Mouse (Mus musculus) frontal cortex, adult 2 months (tissue): ENCODE results near the gene Gm5134. TPM values are rescaled to one million over a fixed set of nuclear protein-coding genes. Genes with fewer than 3 reads are reported as not detected.

ENCODE experiments used
- DNase-seq, 2 experiments: peaks; one replicate each; pipeline ENCODE4 v3.0.0; 2022; ENCODE audit warnings: low spot score in 1 of 2; ENCODE audit errors: extremely low spot score in 1 of 2
- polyA plus RNA-seq: library from polyadenylated mRNA; depleted of rRNA; stranded (reverse); fragments of >200 nt; gene quantifications from 2 replicates; pipeline ENCODE4 v1.2.3, GENCODE M21; 2012

Gm5134 gene
- polyA plus RNA-seq, 1 experiment: 0.36 TPM

DNA sequence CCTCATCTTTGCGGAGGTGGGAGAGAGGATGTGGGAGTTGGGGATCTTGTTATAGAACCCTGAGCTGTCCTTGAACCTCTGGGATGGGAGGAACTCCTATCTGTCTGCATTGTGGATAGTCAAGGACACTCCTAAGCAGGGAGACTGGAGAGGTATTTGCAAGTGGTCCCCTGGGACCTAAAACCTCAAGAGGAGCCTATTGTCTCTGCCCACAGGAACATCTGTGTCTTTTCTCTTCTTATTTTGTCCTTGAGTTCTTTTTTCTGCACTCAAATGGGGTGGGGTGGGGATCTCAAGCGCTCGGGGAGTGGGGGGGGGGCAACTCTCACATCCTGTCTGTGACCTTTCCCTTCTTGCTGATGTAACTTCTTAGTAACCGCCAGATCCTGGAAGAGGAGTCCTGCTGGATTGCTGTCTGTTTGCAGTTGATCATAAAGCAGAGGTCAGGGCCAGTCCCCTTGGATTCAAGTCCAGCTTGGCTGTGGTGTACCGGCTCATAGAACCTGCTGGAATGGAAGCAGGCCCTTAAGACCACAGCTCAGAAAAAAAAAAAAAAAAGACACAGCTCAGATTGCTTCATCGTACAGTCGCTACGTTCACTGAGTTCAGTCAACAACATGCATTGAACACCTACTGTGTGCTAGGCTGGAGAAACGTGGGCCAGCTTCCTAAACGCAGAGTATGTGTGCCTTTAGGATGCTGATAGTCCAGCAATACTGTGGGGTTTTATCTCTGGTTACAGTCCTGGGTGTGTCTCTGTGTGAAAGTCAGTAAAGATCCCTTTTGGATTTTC, 16.3 kb upstream of the Gm5134 start:
- no peak for DNase-seq

DNA sequence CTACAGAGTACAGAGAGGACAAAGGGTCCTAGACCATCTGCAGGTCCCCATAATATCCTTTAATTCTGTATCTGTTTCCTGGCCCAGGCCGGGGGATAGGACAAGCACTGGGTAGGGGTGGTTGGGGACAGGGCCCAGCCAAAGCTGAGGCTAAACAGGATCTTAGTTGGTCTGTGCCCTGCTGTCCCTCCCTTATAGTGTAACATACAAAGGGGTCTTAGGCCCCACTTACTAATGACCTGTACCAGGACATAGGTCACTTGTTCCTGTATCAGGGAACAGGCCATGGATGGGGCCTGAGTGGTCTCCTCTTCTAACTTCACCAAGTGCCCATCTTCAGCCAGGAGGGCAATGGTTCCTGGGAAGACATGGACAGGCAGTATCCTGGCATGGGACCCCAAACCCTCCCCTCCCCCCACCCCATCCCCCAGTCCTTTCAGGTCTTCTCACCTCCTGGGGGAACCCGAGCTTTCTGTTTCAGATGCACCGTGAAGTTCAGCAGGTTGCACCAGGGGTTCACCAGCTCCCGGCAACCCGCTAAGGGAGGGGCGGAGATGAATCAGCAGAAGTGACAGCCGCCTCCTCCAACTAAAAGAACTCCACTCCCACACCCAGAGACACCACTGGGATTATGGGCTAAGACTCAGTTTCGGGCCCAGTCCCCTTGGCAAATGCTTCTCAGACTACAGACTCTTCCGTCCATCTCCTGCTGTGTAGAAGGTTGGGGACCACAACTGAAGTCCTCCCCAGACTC, 14.7 kb upstream of the Gm5134 start:
- peak in 1 of 2 experiments; percentile 68 for DNase-seq

DNA sequence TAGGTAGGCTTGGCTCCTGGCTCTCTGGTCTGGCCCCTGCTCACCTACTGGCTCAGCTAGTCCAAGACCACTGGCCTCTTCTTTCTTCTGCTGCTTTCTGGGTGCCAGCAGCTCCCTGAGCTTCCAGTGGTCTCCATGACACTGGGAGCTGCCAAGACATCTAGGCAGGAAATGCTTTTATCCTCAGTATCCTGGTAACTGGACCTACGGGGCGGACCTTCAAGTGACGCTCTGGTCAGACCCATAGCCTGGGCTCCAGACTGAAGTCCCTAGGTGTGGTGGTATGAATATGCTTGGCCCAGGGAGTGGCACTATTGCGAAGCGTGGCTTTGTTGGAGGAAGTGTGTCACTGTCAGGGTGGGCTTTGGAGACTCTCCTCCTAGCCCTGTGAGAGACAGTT, 13.8 kb upstream of the Gm5134 start, which contains the start of gene Gm867:
TSS of gene Gm867 (minus strand) at position 153 of the 400 bp plus-strand sequence.
- no peak for DNase-seq

DNA sequence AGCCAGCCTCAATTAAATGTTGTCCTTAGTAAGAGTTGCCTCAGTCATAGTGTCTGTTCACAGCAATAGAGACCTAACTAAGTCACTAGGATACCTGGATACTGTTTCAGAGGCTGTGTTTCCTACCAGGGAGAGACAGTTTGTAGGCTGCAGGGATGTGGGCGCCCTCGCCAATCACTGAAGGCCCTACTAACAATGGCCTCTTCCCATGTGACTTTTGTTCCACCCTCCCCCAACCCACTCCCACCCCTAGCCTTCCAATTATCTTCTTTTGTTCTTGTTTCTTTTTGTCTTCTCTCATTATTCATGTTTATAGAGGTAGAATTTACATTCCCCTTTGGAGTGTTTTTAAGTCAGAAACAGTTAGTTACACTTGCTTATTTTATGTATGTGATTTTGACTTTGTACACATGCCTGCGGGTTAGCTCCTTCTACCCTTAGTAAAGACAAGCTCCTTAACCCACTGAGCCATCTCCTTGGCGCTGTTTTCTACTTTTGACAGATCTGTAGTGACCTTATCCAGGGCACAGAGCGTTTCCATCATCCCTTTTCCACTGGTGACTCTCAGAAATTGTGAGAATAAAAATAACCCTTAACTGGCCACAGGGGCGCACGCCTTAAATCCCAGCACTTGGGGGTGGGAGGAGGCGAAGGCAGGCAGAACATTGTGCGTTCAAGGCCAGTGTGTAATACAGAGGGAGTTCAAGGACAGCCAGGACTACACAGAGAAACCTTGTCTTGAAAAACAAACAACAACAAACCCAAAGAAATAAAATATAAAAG, 13.1 kb upstream of the Gm5134 start:
- no peak for DNase-seq

DNA sequence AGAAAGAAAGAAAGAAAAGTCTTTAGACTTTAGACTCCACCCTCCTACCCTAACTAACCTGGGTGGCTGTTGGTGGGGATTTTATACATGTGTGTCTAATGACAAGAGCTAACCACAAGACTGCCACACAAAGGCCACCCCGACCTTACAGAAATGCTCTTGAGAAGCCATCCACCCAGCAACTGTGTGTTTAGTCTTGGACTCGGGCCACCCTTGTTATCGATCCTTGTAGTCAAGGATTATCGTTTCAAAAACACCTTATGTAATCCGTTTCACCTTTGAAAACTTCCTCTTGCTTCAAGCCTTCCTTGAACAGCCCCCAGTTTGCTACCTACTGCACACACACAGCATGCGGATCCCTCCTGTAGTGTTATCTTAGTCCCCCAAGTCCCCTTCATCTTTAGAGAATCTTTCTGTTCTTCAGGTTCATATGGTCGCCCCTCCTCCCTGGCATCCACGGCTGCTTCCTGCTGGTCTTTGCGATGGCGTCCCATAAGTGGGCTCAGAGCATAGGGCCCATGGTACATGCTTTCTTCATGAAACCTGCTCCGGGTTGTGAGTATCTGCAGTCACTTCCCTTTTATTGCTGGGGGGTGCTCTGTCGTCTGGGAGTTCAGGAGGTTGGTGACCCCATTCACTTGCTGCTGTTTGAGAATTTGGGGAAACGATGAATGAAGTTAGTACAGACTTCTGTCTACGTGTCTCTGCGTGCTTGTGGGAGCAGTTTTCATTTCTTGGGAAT, 11.4 kb upstream of the Gm5134 start, which contains the start of gene Vpreb3:
TSS of gene Vpreb3 (plus strand) at position 322 of the 742 bp plus-strand sequence.
- no peak for DNase-seq

DNA sequence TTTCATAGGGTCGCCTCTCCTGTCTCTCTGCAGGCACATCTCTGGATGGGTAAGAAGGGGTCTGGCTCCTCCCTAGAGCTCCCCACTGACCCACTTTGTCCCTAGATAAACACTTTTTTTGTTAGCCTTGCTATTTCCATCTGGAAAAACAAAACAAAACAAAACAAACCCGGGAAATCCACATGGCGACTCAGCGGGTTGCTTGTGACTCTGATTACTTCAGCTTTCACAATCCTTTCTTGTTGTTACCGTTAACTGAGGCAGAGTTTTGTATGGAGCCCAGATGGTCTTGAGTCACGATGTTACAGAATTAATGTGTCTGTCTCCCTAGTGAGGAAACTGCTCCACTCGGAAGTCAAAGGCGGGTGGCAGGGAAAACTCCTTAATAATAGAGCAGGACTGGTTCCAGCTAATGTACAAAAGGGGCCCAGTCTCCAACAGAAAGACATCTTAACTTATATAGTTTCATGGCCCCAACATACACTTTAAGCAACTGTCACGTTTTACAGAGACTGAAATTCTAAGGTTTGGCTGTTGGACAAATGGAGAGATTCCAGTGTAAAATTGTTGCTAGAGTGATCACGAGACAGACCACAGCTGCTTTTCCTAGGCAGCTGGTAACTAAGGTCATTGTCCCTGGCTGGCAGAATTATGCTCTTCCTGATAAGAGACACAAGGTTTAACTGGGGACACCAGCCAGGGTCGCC, 10.1 kb upstream of the Gm5134 start:
- DNase-seq: no peak

DNA sequence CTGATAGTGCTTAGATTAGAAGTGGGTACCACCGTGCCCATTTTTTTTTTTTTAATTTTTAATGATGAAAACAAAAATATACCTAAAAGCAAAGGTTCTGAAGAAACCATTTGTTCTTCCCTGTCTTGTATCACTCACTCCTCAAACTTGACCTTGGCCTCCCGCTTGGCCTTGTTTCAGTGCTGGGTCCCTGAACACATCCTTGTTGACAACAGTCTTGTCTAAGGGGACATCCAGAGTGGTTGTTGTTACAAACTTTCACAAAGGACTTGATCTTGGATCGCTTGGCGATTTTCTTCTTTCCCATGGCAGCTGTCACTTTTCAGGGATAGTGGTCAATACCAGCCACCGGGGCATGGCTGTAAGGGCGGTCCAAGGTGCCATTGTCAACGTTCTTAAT, 9.1 kb upstream of the Gm5134 start:
- no peak for DNase-seq

DNA sequence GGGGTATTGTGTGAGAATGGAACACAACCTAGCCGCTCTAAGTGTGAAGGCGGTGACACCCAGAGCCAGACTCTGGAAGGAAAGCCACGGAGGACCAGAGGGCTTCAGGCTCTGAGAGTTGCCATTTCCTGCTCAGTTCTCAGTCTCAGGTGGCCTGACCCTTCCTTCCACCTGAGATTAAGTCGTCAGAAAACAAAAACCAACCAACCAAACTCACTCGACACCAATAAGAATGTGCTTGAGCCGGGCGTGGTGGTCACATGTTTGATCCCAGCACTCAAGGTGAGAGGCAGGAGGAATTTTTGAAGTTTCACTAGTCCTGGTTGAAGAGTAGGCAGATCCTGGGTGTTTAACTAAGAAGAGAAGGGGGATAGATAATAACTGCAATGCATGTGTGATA, 8.4 kb upstream of the Gm5134 start:
- no peak for DNase-seq

DNA sequence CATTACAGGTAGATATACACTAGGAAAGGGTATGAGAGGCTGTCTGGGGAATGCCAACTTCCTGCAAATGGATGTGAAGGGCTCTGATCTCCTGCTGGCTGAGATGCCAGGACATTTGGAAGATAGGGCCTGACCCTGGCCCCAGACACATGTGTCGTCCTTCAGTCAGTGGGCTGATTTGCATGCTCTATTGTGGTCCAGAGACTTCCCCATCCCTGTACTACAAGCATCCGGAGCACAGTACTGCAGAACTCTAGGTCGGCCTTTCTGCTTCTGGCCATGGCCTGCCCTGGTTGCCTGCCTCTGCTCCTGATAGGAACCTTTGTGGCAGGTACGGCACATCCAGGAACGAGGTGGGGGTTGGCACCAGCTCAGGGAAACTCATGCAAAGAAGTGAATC, 6.2 kb upstream of the Gm5134 start:
- no peak for DNase-seq

DNA sequence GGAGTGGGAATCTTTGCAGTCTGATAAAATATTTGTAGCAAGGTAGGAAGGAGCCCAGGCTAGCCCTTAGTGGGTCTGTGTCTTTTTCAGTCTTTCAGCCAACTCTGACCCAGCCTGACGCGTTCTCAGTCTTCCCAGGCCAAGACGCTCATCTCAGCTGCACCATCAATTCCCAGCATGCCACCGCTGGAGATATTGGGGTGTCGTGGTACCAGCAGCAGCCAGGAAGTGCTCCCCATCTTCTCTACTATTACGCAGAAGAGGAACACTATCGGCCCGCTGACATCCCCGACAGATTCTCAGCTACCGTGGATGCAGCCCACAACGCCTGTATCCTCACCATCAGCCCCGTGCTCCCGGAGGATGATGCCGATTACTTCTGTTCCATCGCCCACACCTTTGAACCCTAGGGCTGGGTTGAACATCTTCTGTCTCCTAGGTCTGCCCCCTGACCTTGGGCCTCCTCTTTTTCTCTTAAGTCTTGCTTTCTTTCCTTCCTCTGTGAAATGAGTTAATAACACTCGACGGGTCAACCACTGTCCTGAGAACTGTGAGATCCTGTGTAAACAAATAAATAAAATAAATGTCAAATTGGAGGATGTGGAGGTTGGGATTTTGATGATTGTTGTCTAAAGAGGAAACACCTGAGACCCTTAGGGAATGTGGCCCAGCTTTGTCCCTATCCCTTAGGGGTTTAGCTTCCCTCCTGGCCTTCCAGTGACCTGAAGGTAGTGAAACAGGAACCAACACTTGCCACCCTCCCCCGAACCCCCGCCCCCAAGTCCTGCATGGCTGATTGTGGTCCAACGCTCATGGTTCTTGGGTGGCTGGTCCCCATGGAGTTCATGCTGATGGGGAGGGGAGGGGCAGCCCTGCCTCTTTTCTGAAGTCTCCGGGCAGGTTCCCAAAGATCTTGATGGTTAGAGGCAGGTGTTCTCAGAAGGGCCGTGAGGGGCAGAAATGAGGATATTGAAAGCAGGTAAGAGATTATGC, 5.0 kb upstream of the Gm5134 start:
- DNase-seq: no peak

DNA sequence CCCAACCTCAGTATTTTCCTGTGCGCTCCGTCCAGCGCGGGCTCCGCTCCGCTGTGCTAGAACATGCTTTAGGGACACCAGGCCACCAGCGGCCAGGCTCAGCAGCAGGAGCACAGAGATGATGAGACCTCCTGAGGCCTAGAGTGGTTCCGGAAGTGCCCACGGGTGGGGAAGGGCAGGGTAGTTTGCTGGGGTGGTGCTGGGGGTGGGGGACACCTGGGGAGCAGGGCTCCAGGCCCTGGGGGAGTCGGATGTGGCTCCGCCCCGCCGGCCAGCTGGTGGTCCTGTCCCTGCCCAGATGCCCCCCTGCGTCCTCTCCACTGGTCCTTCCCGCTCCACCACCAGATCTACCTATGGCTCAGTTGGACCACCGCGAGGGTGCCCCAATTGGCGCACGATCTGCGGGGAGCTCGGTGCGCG, 3.5 kb upstream of the Gm5134 start:
- DNase-seq: no peak

DNA sequence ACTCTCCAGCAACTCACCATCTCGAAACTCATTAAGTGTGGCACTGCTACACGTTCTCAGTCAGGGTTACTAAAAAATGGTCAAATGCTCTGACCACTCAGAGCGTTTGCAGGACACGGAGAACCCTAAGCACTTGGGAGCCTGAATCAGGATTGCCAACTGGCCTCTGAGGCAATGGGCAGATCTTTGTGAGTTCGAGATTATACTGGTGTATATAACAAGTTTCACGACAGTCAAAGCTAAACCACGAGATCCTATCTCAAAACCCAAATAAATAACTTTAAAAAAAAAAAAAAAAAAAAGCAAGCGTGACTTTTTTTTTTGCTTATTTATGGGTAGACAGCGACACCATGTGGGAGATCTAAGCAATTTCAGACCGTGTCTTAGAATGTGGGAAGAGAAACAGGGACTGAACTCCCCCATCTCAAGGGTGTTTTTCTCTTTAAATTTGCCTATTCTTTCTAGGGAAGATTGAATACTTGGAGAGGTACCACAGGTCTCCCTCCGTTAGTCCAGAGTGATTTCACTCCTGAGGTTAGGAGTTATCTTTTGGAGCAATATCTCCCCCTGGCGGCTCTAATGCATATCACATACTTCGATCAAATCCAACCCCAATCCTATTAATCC, 2.8 kb upstream of the Gm5134 start:
- peak in 1 of 2 experiments; percentile 74 for DNase-seq

DNA sequence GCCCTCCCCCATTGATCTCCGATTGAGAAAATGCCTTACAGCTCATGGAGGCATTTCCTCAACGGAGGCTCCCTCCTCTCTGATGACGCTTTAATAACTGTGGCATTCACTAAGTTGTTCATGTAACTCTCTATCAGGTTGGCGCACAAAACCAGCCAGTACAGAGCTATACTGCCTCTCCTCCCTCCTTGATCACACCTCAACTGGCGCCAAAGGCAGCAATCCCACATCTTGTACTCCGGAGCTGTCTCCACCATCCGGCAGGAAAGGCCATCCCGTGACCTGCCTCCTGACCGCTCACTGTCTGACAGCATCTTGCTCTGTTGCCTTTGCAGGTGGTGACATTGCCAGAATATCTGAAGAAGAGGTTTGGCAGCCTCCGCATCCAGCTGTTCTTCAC, 19.5 kb downstream of the Gm5134 start:
- no peak for DNase-seq

DNA sequence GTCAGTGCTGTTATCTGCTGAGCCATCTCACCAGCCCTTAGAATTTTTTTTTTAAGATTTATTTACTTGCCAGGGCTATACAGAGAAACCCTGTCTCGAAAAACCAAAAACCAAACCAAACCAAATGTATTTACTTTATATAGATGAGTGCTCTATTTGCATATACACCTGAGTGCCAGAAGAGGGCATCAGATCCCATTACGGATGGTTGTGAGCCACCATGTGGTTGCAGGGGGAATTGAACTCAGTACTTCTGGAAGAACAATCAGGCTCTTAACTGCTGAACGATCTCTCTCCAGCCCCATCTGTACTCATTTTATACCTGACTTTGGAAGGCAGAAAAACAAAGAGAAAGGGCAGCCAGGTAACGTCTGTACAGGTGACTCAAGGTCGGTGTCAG, 20.9 kb downstream of the Gm5134 start:
- DNase-seq: no peak

DNA sequence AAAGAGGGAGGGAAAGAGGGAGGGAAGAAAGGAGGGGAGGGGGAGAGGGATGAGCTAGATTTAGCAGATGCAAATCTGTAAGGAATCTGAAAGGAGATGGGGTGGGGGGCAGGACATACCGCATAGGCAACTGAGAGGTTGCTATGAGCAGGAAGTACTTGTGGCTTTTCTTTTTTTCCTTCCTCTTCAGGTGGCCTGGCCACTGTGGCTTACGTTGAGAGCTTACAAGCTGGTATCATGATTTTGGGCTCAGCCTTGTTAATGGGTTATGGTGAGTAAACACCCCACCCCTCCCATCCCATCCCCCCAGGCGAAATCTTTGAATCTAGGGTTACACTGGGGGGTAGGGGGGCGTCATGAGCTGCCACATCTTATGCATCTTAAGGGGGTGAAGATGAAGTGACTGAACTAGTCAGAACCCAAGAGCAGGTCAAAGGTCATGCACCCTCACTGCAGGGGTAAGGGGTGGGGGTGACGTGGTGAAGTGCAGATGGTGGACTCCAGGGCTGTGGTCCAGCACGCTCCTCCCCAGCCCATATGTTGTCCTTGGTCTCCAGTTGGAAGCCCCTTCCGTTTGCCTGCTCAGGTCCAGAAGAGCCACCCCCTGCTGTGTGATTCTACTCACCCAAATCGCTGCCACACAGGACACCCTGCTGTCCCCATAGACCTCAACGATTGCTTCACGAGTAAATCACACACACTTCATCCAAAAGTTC, 24.0 kb downstream of the Gm5134 start:
- no peak for DNase-seq

DNA sequence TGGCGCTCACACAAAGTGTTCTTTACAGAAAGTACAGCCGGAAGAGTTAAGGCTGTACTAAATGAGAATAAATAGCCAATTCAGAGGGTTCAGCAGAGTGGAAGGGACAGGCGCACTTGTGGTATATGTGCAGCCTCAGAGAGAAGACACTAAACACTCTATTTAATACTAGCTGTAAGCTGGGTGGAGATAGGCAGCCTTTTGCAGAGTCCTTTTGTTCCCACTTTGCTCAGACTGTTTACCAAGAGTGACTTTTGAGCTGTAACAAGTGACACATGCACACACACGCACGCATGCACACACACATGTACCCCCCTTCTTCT, 24.5 kb downstream of the Gm5134 start:
- no peak for DNase-seq

DNA sequence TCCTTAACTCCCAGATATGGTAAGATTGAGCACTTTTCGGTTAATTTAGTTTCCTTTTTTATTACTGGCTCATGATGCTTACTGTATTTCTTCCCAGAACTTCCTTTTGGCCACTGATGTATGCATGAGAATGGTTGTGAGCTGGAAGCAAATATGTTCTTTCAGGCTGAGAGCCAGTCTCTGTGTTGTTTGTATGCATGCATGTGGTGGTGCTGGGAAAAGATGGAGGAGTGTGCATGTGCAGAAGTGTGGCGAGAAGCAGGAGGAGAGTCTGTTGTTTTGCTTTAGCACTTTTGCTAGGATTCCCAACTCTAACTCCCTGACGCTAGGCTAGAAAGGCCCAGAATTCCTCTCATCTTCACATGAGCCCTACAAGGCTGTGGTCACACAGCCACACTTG, 25.1 kb downstream of the Gm5134 start:
- no peak for DNase-seq
